Mouse (Mus musculus) brain, embryonic 14.5 days (tissue): ENCODE results near the gene Atf6b.

Source experiments
- CTCF ChIP-seq: fragments of 200-500 bp; IDR thresholded peaks from 2 replicates; pipeline ENCODE4 v1.5.1; 2012; ENCODE audit warnings: inconsistent platforms, mild to moderate bottlenecking, moderate library complexity, borderline replicate concordance; ENCODE audit not compliant: insufficient read depth, insufficient read length; ENCODE audit errors: extremely low read depth
- POLR2A ChIP-seq: fragments of 200-500 bp; IDR thresholded peaks from 2 replicates; pipeline ENCODE4 v1.6.1; 2012; ENCODE audit warnings: mild to moderate bottlenecking, inconsistent platforms, borderline replicate concordance; ENCODE audit not compliant: poor library complexity, insufficient read depth, insufficient read length, severe bottlenecking; ENCODE audit errors: extremely low read depth

GRCm38 (mm10) chr17:34650781-34651180, 3.8 kb downstream of the Atf6b start:
- no peak for TF ChIP-seq POLR2A
- TF ChIP-seq CTCF = no peak
